In the genomic region with DNA sequence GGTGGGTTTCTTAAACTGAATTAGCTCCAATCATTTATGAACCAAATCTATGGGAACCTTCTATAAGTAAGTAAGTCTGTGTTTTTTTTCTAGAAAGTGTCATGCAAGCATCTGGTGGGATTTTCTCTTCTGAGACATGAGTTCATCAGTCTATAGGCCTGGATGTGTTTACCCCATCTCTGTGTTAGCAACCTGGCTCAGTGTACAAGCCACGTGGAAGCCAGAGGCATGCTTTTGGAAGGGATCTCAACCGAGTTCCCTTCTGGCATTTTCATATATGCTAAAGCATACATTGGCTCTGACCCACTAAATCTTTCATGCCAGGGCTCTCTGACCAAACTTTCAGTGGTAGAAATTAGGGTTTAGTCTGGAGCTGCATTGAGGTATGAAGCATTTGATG, we compare ENCODE assay signal across 1 mouse cellular context.
TF ChIP-seq lines count a peak whose summit lies in the region.

No protein-coding gene starts in this region.

TF ChIP-seq in CH12.LX, 34 proteins besides CTCF, POLR2A, EP300 and RAD21:
- TF ChIP-seq TBP (conservative IDR thresholded peaks at IDR 0.05; ENCODE audit: low read depth, low read length): no peak
- TF ChIP-seq MAFK (IDR thresholded peaks at IDR 0.05; ENCODE audit: insufficient replicate concordance, low read length): no peak
- TF ChIP-seq ELF1 (IDR thresholded peaks at IDR 0.05; ENCODE audit: low read depth, low read length): no peak
- TF ChIP-seq NELFE (IDR thresholded peaks at IDR 0.05; ENCODE audit: low read depth, low read length): no peak
- no peak for TF ChIP-seq NRF1 (IDR thresholded peaks at IDR 0.05; ENCODE audit: low read depth, low read length)
- TF ChIP-seq MYC (IDR thresholded peaks at IDR 0.05; ENCODE audit: low read depth, low read length): no peak
- no peak for TF ChIP-seq USF1 (IDR thresholded peaks at IDR 0.05; ENCODE audit: low read depth, low read length)
- TF ChIP-seq UBTF (IDR thresholded peaks at IDR 0.05; ENCODE audit: low read depth, low read length): no peak
- TF ChIP-seq IRF4 (IDR thresholded peaks at IDR 0.05; ENCODE audit: low read depth, low read length): no peak
- no peak for TF ChIP-seq MAZ (IDR thresholded peaks at IDR 0.05; ENCODE audit: low read depth, low read length)
- no peak for TF ChIP-seq MXI1 (IDR thresholded peaks at IDR 0.05; ENCODE audit: low read depth, low read length)
- TF ChIP-seq GABPA (IDR thresholded peaks at IDR 0.05; ENCODE audit: insufficient replicate concordance, low read depth, low read length): no peak
- TF ChIP-seq ZNF384 (IDR thresholded peaks at IDR 0.05; ENCODE audit: low read depth, low read length): no peak
